Mouse (Mus musculus) adrenal gland, postnatal 0 days (tissue): ENCODE data around the gene Fam84b. TPM values are rescaled to one million over a fixed set of nuclear protein-coding genes. Genes with fewer than 3 reads are reported as not detected.

Experiments used
- polyA plus RNA-seq: library from polyadenylated mRNA; unstranded; fragments of >200 nt; fragmentation: Nextera tagmentation; extraction: Ambion mirVana; gene quantifications from 2 replicates; pipeline ENCODE4 v1.2.1, GENCODE M21; 2015

Gene Fam84b
- 5.5 and 7.4 TPM in 2 replicates for polyA plus RNA-seq

GRCm38 (mm10) chr15:60853231-60853999 is at the start of gene Fam84b:
Gene Fam84b, minus strand, starts transcription at chr15:60853778.

Other genes with a start within 250 kb of the Fam84b start
- gene A1bg, start 69.2 kb upstream of the Fam84b start, polyA plus RNA-seq = 0.07 TPM in 1 of 2 replicates, not detected in the other